Mouse (Mus musculus) CH12.LX (cell line): ENCODE results near the gene Acoxl. TPM values are rescaled to one million over a fixed set of nuclear protein-coding genes. Genes with fewer than 3 reads are reported as not detected.
A peak's percentile ranks its signal among the peaks of the same experiment; 100 is the strongest.

ENCODE experiments used
- DNase-seq: peaks from one replicate; pipeline ENCODE4 v3.0.0-alpha.2; 2013; ENCODE audit errors: extremely low read depth
- H3K27ac ChIP-seq: 2 replicates; pipeline ENCODE4 v1.5.1; 2012; ENCODE audit warnings: low read depth, mild to moderate bottlenecking, control low read depth, moderate library complexity; ENCODE audit not compliant: insufficient read depth
- H3K27me3 ChIP-seq: replicated peaks from 2 replicates; pipeline ENCODE3; 2012; ENCODE audit warnings: inconsistent platforms
- H3K36me3 ChIP-seq, 2 experiments: replicated peaks in 1 of 2; 2 replicates each; pipeline versions ENCODE3 to v1.6.1; 2012; ENCODE audit warnings: inconsistent platforms in 1 of 2, low read length in 1 of 2, mild to moderate bottlenecking in 1 of 2, mixed read lengths in 1 of 2, moderate library complexity in 1 of 2; ENCODE audit not compliant: control insufficient read depth in 1 of 2, insufficient read depth in 1 of 2
- H3K4me1 ChIP-seq, 2 experiments: 2 replicates each; pipeline ENCODE4 v1.6.1; 2012; ENCODE audit warnings: inconsistent platforms in 1 of 2, moderate library complexity in 1 of 2; ENCODE audit not compliant: insufficient read depth in 2 of 2, control insufficient read depth in 1 of 2
- H3K4me2 ChIP-seq: 2 replicates; pipeline ENCODE4 v1.6.1; 2012; ENCODE audit warnings: low read depth, mild to moderate bottlenecking, control low read depth; ENCODE audit not compliant: poor library complexity, insufficient read depth, severe bottlenecking
- H3K4me3 ChIP-seq, 3 experiments: fragments of 150-350 bp in 1 of 3; sonication (generic) in 1 of 3; replicated peaks in 1 of 3; 2 replicates each; pipeline versions ENCODE3 to v1.5.1; 2011 to 2012; ENCODE audit warnings: low read depth in 2 of 3, low read length in 2 of 3, mild to moderate bottlenecking in 2 of 3, moderate library complexity in 2 of 3, control low read depth in 1 of 3, improper control_type of control experiment in 1 of 3, inconsistent platforms in 1 of 3, mixed read lengths in 1 of 3; ENCODE audit not compliant: poor library complexity in 1 of 3
- H3K79me2 ChIP-seq: replicated peaks from 2 replicates; pipeline ENCODE4 v1.6.1; 2012; ENCODE audit warnings: mild to moderate bottlenecking, moderate library complexity; ENCODE audit not compliant: control insufficient read depth, poor library complexity, insufficient read depth, severe bottlenecking; ENCODE audit errors: extremely low read depth
- H3K9ac ChIP-seq: 2 replicates; pipeline ENCODE4 v1.6.1; 2012; ENCODE audit warnings: low read depth, mild to moderate bottlenecking, control low read depth, moderate library complexity; ENCODE audit not compliant: insufficient read depth
- H3K9me3 ChIP-seq: replicated peaks from 2 replicates; pipeline ENCODE3; 2012; ENCODE audit warnings: low read length, inconsistent platforms, mixed read lengths
- BHLHE40 ChIP-seq: IDR thresholded peaks from 2 replicates; pipeline ENCODE4 v1.6.1; 2011; ENCODE audit warnings: mild to moderate bottlenecking, low read depth, low read length, improper control_type of control experiment
- CTCF ChIP-seq, 2 experiments: IDR thresholded peaks in 1 of 2; conservative IDR thresholded peaks in 1 of 2; 2 replicates each; pipeline ENCODE4 v1.5.1; 2011 to 2012; ENCODE audit warnings: low read depth in 2 of 2, low read length in 2 of 2, improper control_type of control experiment in 1 of 2, inconsistent platforms in 1 of 2, mild to moderate bottlenecking in 1 of 2, moderate library complexity in 1 of 2
- E2F4 ChIP-seq: IDR thresholded peaks from 2 replicates; pipeline ENCODE4 v1.6.1; 2011; ENCODE audit warnings: low read depth, low read length, improper control_type of control experiment; ENCODE audit not compliant: insufficient replicate concordance
- ELF1 ChIP-seq: IDR thresholded peaks from 2 replicates; pipeline ENCODE4 v1.6.1; 2014; ENCODE audit warnings: low read depth, mild to moderate bottlenecking, inconsistent platforms, low read length, improper control_type of control experiment
- ETS1 ChIP-seq: conservative IDR thresholded peaks from 2 replicates; pipeline ENCODE4 v1.6.1; 2012; ENCODE audit warnings: low read depth, mild to moderate bottlenecking, inconsistent platforms, low read length, improper control_type of control experiment, moderate library complexity
- HCFC1 ChIP-seq: IDR thresholded peaks from 2 replicates; pipeline ENCODE4 v1.6.1; 2012; ENCODE audit warnings: low read depth, mild to moderate bottlenecking, inconsistent platforms, low read length, improper control_type of control experiment
- IRF4 ChIP-seq: IDR thresholded peaks from 2 replicates; pipeline ENCODE4 v1.6.1; 2014; ENCODE audit warnings: low read depth, mild to moderate bottlenecking, inconsistent platforms, low read length, improper control_type of control experiment
- MAFK ChIP-seq: IDR thresholded peaks from 2 replicates; pipeline ENCODE4 v1.6.1; 2011; ENCODE audit warnings: low read length, improper control_type of control experiment; ENCODE audit not compliant: insufficient replicate concordance
- MAZ ChIP-seq: IDR thresholded peaks from 2 replicates; pipeline ENCODE4 v1.6.1; 2012; ENCODE audit warnings: low read depth, mild to moderate bottlenecking, inconsistent platforms, low read length, improper control_type of control experiment, moderate library complexity
- MXI1 ChIP-seq: IDR thresholded peaks from 2 replicates; pipeline ENCODE4 v1.6.1; 2011; ENCODE audit warnings: mild to moderate bottlenecking, low read depth, low read length, improper control_type of control experiment
- NELFE ChIP-seq: IDR thresholded peaks from 2 replicates; pipeline ENCODE4 v1.6.1; 2011; ENCODE audit warnings: low read depth, low read length, improper control_type of control experiment
- POLR2A ChIP-seq: IDR thresholded peaks from 2 replicates; pipeline ENCODE4 v1.6.1; 2011; ENCODE audit warnings: low read depth, mild to moderate bottlenecking, improper control_type of control experiment, low read length
- TCF12 ChIP-seq: IDR thresholded peaks from 2 replicates; pipeline ENCODE4 v1.6.1; 2014; ENCODE audit warnings: low read depth, mild to moderate bottlenecking, inconsistent platforms, low read length, improper control_type of control experiment
- USF1 ChIP-seq: IDR thresholded peaks from 2 replicates; pipeline ENCODE4 v1.6.1; 2014; ENCODE audit warnings: low read depth, mild to moderate bottlenecking, inconsistent platforms, low read length, improper control_type of control experiment
- ZC3H11A ChIP-seq: IDR thresholded peaks from 2 replicates; pipeline ENCODE4 v1.6.1; 2012; ENCODE audit warnings: low read depth, mild to moderate bottlenecking, inconsistent platforms, low read length, improper control_type of control experiment
- ZKSCAN1 ChIP-seq: IDR thresholded peaks from 2 replicates; pipeline ENCODE4 v1.6.1; 2012; ENCODE audit warnings: low read depth, inconsistent platforms, low read length, improper control_type of control experiment, borderline replicate concordance
- dilution Hi-C: fragments of 300-500 bp; cut with MboI; formaldehyde crosslinking; loops from 2 replicates; pipeline ENCODE4 v1.14.3; 2020; ENCODE audit warnings: low sequenced_read_pairs; ENCODE audit not compliant: extremely low pct_unique_long_range_greater_than_20kb, extremely low pct_ligation_motif_present
- in situ Hi-C: fragments of 300-500 bp; cut with MboI; formaldehyde crosslinking; loops from 3 replicates; pipeline ENCODE4 v1.14.3; 2019; ENCODE audit warnings: low sequenced_read_pairs, low pct_ligation_motif_present, low pct_unique_long_range_greater_than_20kb, mixed read lengths
- polyA plus RNA-seq: library from polyadenylated mRNA; unstranded; fragments of >175 nt; gene quantifications from 2 replicates; pipeline ENCODE4 v1.2.1, GENCODE M21; 2012; ENCODE audit warnings: low read depth; ENCODE audit not compliant: insufficient read length
- total RNA-seq, 2 experiments: library from RNA; depleted of rRNA; stranded (reverse); fragments of 300-350 nt in 1 of 2; fragments of >200 nt in 1 of 2; gene quantifications; 2 replicates each; pipeline ENCODE4 v1.2.3; 2012 to 2014

Gene Acoxl
- total and polyA plus RNA-seq, 3 experiments: 0.25 to 0.43 TPM; not detected in 1

DNA sequence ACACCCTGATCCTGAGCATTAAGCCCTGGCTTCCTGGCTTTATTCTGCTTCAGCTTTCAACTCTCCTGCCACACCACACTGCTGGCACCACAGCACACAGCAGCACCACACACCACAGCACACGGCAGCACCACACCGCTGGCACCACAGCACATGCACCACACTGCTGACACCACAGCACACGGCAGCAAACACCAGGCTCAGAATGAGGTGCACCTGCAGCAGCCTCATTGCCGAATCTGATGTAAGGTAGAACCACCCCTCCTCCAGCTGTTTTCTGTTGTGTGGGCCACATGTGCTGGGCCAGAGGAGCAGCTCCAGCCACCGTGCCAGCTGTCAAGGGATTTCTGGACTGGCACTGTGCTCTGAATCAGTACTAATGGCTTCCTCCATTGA is 317.4 kb downstream of the Acoxl start:
- dilution Hi-C loops: no loop called here
- in situ Hi-C loops: no loop called here

GRCm38 (mm10) chr2:128156557-128157412 is 318.1 kb downstream of the Acoxl start:
- no peaks in the 10 kb centered on the region for H3K79me2 ChIP-seq
- H3K4me1 ChIP-seq: peaks cover 38 to 84% of the 10 kb centered on the region in 2 experiments
- in situ Hi-C loops: no loop called here
- no peaks in the 10 kb centered on the region for H3K27me3 ChIP-seq
- no peaks in the 10 kb centered on the region for H3K9me3 ChIP-seq
- peaks cover 16 to 80% of the 10 kb centered on the region in 2 experiments for H3K36me3 ChIP-seq
- no peak overlapping the region for H3K27ac ChIP-seq
- DNase-seq: no peak
- no peak overlapping the region for H3K4me3 ChIP-seq
- TF ChIP-seq TCF12 (no peak), BHLHE40 (peak; percentile 67), ETS1 (peak; percentile 39), ZKSCAN1 (no peak), MAFK (0 out of 2 replicates have a peak, but pooled peaks have one; percentile 12), IRF4 (peak; percentile 58; the same call in 1 of the 2 replicates)
- TF ChIP-seq, all 38 proteins: peak for 4
- Histone ChIP-seq H3K4me2 (no peak overlapping the region), H3K9ac (no peak overlapping the region)
- dilution Hi-C loops: no loop called here

More for the DNA sequence above, 317.4 kb downstream of the Acoxl start:
- no peaks in the 10 kb centered on the region for H3K9me3 ChIP-seq
- no peaks in the 10 kb centered on the region for H3K79me2 ChIP-seq
- TF ChIP-seq MAZ (no peak), E2F4 (no peak), POLR2A (no peak), ELF1 (no peak), ZC3H11A (no peak), ZKSCAN1 (no peak), MXI1 (no peak), NELFE (no peak), IRF4 (no peak), BHLHE40 (no peak), CTCF (conservative IDR thresholded peaks at IDR 0.05 in 1 of 2, IDR thresholded peaks at IDR 0.05 in 1 of 2; ENCODE audit: low read depth in 2 of 2, low read length in 2 of 2) (no peak), USF1 (no peak), HCFC1 (no peak)
- no peak for DNase-seq
- no peak overlapping the region for H3K27ac ChIP-seq
- no peaks in the 10 kb centered on the region for H3K27me3 ChIP-seq
- H3K4me1 ChIP-seq: peaks cover 38 to 90% of the 10 kb centered on the region in 2 experiments
- no peak overlapping the region for H3K4me2 ChIP-seq
- peaks cover 16 to 81% of the 10 kb centered on the region in 2 experiments for H3K36me3 ChIP-seq
- peak overlapping the region in 1 of 3 experiments; percentile 26 for H3K4me3 ChIP-seq
- H3K9ac ChIP-seq: no peak overlapping the region
